Mouse (Mus musculus) right cerebral cortex, postnatal 14 days (tissue): ENCODE measurements around the gene Gm17428.
"Not testable (repeated sequence)": the region's sequence is repeated elsewhere in the genome, so short reads cannot be mapped to it uniquely, and the experiment has no call there.

Experiments
- DNase-seq: peaks from one replicate; pipeline ENCODE4 v3.0.0; 2022

Gm17428 gene

DNA sequence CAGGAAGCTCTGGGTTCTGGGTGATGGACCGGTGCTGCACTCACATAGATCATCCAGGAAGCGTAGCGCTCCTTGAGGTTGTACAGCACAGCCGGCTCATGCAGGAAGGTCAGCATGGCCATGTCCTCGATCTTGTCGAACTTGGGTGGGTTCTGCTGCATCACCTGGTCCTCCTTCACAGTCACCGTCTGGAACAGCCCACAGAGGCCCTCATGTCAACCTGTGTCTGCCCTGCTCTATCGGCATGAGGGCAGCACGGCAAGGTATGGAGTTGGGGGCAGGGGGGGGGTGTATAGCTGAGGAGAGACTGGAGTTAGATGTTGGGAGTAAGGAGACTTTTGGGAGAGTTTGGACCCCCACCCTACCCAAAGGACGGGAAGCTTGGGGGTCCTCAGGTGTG lies 15.5 kb downstream of the Gm17428 start:
- DNase-seq = no peak

DNA sequence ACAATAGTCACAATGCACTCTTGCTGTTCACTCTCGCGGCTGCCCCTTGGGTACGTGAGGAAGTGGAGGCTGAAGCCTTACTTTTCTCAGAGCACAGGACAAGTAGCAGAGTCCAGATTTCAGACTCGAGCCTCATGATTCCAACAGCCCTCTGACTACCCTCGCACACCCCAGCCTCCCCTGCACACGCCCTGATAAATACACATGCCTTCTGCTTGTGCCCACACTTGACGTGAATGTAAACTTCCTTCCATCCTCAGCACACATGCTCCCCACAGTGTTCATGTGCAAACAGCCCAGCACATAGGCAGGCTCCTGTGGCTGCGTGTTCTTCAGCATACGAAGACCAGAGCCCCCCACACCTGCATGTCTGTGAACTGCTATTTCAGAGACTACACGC lies 16.9 kb downstream of the Gm17428 start:
- DNase-seq = no peak

GRCm38 (mm10) chr14:54994136-54994868 lies 17.6 kb downstream of the Gm17428 start, which contains the start of gene Myh7:
Myh7 (minus strand) TSS chr14:54994626.
- DNase-seq = no peak

DNA sequence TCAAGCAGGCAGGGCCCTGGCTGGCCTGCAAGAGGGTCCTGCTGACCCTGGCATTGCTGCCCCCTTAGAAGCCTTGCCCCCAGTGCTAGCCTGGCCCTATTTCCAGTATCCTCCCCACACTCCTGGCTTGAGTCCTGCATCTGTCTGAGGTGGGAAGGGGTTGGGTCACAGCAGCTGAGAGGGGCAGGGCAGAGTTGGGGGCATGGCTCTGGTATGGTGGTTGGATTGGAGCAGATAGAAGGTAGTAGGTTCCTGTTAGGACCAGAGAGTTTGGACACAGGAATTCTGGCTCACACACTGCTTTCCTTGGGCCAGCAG lies 18.1 kb downstream of the Gm17428 start:
- no peak for DNase-seq

DNA sequence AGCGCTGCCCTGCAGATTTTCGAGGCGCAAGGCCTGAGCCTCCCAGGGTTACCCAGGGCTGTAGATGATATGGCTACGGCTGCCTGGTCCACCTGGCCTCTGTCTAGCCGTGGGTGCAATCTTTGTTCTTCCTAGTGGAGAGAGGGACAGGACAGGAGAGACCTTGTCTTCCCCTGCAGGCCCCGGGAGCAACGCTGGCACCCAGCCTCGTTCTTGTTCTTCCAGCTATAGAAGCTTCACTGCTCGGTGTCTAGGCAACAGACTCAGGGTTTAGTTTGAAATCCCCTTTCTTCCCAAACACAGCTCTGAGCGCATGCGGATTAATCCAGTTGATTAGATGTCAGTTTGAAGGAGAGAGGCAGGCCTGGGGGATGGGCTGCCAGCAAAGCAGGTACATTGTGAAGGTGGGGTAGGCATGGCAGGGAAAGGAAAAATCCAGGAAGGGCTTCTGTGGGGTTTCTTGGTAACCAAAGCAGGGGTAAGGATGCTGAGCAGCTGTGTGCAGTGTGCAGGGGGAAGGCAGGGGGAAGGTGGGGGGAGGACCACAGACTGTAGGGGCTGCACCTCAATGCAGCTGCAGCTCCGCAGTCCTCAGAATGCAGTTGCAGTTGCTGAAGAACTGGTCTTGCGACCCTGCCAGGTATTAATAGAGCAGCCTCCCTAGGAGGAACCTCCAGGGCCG lies 18.9 kb downstream of the Gm17428 start:
- DNase-seq = peak; percentile 68

DNA sequence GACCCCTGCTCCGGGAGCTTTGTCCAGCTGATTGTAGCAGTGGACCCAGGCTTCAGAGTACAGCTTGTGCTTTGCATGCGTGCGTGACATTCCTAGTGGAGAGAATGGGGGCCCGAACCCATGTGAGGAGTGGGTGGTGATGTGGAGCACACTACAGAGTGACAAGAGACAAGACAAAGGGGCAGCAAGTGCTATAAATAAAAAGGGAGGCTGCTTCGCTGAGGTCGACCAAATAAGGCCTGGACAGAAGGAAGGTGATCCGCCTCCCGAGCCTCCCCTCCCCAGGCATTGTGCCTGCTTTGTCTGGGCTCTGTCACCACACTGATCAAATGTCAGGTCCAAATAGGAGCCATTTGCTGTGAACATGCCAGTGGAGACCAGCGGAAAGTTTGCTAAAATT lies 20.1 kb downstream of the Gm17428 start:
- DNase-seq = no peak

- DNase-seq = no peak
Measured at GRCm38 (mm10) chr14:54997297-54997696, 20.6 kb downstream of the Gm17428 start.

DNA sequence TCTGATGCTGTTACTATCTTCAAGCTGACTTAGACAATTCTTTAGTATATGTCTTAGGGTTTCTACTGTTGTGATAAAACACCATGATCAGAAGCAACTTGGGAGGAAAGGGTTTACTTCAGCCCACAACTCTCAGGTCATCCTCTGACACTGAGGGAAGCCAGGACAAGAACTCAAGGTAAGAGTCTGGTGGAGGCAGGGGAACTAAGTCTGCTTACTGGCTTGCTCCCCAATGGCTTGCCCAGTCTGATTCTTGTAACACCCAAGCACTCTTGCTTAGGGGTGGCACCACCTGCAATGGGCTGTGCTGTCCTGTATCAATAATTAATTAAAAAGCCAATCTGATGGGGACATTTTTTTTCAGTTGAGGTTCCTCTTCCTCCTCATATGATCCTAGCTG lies 21.9 kb downstream of the Gm17428 start:
- DNase-seq = no peak

GRCm38 (mm10) chr14:54999868-55000267 lies 23.1 kb downstream of the Gm17428 start:
- DNase-seq = not testable (repeated sequence)

- no peak for DNase-seq
Measured at GRCm38 (mm10) chr14:55000814-55001213, 24.1 kb downstream of the Gm17428 start.

DNA sequence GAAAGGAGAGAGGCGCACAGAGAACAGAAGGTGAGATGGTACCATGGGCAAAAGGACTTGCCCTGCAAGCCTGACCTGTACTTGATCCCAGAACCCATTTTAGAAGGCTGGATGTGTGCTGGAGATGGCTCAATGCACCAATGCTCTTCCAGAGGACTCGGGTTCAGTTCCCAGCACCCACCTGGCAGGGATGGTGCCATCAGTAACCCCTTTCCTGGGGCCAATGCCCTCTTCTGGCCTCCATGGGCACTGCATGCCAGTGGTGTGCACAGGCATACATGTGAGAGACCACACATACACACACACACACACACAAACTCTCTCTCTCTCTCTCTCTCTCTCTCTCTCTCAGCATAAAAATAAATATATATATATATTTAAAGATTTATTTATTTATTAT lies 24.7 kb downstream of the Gm17428 start:
- no peak for DNase-seq

DNA sequence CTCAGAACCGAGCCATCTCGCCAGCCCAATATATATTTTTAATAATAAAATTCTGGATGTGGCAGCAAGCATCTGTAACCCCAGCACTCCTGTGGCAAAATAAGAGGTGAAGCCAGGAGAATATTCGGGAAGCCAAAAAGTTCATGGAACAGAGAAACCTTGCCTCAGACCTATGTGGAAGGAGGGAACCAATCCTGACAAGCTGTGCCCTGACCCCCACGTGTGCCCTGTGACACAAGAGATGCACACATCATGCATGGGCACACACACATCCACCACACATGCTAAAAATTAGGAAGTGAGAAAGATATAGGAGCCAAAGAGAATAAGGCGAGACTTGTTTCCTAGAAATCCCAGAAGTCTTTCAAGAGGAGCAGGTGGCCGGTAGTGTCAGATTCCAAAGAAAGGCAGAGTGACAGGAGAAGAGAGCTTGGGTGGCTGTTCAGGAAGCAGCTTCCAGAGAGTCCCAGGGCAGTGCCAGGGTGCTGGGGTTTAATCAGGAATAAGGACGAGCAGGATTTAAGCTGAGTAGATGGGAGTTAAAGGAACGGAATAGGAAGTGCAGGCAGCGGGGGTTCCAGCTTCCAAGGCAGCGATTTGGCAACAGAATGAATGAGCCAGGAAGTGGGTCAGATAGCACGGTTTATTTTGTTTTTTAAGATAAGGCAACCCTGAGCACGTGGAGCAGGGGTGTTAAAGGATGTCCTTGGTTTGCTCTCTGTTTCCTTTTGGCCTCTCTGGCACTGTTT lies 25.4 kb downstream of the Gm17428 start:
- DNase-seq = no peak

GRCm38 (mm10) chr14:55002687-55003120 lies 26.0 kb downstream of the Gm17428 start:
- DNase-seq = no peak

DNA sequence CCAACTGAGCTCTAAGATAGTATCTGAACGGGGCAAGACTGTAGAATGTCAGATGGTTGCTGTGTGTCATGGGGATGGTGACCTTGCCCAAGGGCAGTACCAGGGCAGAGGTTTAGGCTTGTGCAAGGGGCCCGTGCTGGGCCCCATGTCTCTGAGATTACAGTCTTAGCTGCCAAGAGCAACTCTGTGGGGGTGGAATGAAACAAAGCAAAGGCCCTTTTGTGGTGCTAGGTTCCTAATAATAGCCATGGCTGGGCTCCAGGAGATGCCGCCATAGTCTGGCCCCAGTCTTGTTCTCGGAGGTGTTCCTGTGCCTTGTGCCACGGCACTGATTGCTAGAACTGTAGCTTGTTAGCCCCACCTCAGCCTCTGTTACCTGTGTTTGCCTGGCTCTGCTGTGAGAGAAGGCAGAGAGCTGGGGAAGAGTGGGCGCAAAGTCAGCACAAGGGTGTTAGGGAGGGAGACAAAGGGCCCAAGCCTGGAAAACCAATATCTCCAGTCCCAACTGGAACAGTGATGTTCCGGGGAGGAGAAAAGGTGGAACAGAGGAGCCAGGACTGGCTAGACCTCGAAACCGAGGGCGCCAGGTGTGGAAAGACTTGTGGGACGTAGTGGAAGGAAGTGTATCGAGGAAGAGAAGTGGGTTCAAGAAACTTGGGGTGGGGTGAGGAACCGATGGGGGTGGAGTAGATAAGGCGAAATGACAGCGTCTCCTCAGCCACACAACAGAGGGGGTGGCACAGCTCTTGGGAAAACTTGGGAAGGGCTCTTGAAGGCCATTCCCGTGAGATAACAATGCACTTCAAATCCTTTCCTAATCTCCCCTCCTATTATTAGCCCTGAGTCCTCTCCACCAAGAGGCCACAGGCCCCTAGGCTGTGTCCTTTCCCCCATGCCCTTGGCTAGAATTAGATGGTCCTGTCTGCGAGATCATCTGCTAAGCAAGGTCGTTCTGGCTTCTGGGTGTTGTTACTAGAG lies 27.4 kb downstream of the Gm17428 start:
- no peak for DNase-seq

GRCm38 (mm10) chr14:55005506-55005905 lies 28.8 kb downstream of the Gm17428 start:
- no peak for DNase-seq

DNA sequence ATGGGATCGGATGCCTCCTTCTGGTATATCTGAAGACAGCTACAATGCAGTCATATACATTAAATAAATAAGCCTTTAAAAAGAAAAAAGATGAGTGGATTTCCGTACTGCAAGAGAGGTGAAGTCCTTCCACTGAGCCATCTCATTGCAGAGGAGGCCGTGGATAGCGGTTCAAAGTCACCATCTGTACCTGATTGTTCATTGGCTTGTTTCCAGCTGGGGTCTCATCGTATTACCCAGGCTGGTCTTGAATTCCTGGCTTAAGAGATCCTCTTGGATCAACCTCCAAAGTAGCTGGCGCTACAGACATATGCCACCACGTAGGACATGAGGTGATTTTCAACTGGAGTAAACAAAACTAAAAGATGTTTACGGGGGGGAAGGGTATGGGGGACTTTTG lies 29.2 kb downstream of the Gm17428 start:
- DNase-seq = no peak

DNA sequence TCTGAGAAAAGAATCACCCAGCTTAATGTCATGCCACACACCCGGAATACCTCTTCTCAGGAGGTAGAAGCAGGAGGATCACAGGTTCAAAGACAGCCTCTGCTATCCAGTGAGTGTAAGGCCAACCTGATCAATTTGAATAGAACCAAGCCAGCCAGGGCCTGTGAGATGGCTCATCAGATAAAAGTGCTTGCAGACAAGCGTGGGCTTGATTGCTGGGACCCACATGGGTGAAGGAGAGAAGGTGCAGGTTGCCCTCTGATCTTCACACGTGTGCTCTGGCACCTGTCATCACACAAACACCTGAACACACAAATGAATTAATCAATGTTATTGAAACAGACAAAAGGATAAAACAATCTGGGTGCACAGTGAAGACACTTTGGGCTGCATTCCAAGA lies 29.8 kb downstream of the Gm17428 start:
- no peak for DNase-seq

DNA sequence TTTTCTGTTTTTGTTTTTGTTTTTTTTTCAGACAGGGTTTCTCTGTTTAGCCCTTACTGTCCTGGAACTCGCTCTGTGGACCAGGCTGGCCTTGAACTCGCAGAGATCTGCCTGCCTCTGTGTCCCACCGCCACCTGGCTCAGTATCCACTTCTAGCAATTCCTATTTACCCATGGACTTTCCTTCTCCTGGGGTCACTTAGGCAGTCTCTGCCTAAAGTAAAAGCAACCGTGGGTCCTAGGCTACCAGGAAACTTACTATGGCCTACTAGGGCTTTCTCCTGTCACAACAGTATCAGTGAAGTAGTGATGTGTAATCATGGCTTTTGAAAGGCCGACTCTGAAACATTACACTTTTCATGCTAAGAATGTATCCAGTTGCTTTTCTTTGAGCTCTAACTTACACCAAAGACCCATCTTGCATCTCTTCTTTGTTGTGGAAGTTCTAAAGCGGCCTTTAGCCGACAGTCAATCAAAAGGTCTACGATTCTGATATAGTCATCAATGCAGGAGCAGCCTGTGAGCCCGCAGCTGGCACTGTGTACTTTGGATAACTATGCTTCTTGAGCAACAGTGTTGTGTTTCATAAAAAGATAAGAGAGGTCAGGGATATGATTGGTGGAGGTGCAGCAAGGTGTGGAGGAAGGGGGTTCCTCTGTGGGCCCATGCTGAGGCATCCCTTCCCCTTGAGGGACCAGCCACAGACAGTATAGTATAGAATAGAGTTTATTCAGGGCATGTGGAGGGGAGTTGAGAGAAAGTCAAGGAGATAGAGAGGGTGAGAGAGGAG lies 30.6 kb downstream of the Gm17428 start:
- DNase-seq = no peak

DNA sequence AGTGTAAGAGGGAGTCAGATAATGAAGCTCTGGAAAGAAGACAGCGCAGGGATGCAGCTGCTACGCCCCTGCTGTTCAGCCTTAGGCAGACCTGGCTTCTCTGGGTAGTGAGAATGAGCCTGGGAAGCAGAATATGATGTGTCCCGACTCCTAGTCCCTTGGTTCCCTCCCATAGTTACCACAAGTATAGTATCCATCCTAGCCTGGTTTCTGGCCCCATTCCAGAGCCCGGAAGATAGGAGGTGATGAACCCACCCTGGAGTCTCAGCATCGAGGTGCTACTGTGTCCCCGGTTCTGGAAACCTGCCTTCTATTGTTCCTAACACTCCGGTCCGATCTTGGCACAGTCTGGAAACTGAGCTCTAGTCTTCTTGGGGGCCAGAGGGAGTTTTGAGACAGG lies 31.7 kb downstream of the Gm17428 start:
- DNase-seq = no peak

GRCm38 (mm10) chr14:55011116-55011515 lies 34.4 kb downstream of the Gm17428 start:
- no peak for DNase-seq

DNA sequence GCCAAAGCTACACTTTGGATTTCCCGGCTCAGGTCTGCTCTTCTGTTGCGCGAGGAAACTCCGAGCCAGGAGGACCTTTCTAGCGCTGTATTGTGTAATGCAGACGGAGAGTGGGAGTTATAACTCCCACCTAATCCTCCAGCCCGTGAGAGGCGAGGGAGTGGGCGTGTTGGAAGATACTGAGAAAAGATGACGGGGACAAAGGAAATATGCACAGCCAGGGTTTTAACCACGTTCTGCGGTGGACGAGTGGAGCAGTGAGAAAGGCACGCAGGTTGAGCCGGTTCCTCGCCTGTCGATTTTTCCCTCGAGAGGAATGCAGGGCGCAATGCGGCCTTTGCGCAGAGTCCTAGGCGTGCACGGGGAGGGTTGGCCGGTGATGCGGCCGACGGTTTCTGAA lies 37.9 kb downstream of the Gm17428 start:
- DNase-seq = no peak
